Mouse (Mus musculus): ENCODE measurements around the gene Tbx3.

- TF ChIP-seq MAFK (IDR thresholded peaks at IDR 0.05; ENCODE audit: insufficient read depth, low read depth, low read length) (no peak), ZC3H11A (IDR thresholded peaks at IDR 0.05; ENCODE audit: borderline replicate concordance, low read depth, low read length) (no peak)
Observed at GRCm38 (mm10) chr5:119706467-119706866, 36.0 kb downstream of the Tbx3 start.
